Mouse (Mus musculus) left cerebral cortex, adult 2 months (tissue): ENCODE results near the gene Wscd2. TPM values are rescaled to one million over a fixed set of nuclear protein-coding genes. Genes with fewer than 3 reads are reported as not detected.

ENCODE experiments used
- DNase-seq, 2 experiments: peaks; one replicate each; pipeline ENCODE4 v3.0.0; 2021 to 2022; ENCODE audit warnings: low spot score in 2 of 2, mixed read lengths in 1 of 2; ENCODE audit errors: extremely low spot score in 1 of 2
- H3K27ac ChIP-seq: fragments of 200-600 bp; 2 replicates; pipeline ENCODE4 v1.8.1; 2022
- H3K4me3 ChIP-seq: fragments of 200-600 bp; 2 replicates; pipeline ENCODE4 v1.8.1; 2022
- CTCF ChIP-seq: fragments of 200-600 bp; IDR thresholded peaks from 2 replicates; pipeline ENCODE4 v1.8.1; 2022; ENCODE audit warnings: antibody characterized with exemption, mild to moderate bottlenecking, moderate library complexity
- intact Hi-C: fragments of 180-260 bp; cut with DNase I; formaldehyde crosslinking; loops from one replicate; pipeline ENCODE4 v1.15.1; 2025
- total RNA-seq, 2 experiments: library from RNA; stranded (reverse); gene quantifications; 2 replicates each; pipeline ENCODE4 v1.2.3; 2021

Wscd2 gene
- total RNA-seq, 2 experiments from 2014 or later: 54.5 to 65.7 TPM

DNA sequence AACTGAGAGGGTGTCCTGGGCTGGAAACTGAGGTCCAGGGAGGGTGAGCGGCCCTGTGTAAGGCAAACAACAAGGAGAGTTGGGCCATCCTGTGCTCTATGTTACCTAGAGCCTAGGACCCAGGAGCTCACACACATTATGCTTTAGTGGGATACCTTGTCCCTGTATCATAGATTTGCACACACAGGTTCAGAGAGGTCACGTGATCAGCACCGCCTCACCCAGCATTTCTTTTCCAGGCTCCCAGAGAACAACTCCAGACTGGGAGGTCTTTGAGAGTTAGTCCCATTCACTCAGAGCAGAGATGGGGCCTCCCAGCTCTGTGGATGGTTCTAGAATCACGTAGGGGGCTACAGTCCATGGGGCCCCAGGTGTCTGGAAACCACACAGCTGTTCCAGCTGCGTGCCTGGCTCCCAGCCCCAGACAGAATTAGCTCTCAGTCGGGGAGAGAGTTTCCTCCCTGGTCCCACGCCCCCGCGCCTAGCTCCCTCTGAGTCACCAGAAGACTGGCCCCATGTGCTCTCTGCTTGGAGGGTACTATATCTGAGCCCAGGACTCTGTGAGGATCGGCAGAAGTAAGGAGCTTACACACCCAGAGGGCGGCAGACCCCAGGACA, 137.8 kb downstream of the Wscd2 start:
- no peak for TF ChIP-seq CTCF
- H3K4me3 ChIP-seq: no peak overlapping the region
- intact Hi-C loops: no loop called here
- DNase-seq: peak; percentile 49 to 60
- H3K27ac ChIP-seq: no peak overlapping the region

DNA sequence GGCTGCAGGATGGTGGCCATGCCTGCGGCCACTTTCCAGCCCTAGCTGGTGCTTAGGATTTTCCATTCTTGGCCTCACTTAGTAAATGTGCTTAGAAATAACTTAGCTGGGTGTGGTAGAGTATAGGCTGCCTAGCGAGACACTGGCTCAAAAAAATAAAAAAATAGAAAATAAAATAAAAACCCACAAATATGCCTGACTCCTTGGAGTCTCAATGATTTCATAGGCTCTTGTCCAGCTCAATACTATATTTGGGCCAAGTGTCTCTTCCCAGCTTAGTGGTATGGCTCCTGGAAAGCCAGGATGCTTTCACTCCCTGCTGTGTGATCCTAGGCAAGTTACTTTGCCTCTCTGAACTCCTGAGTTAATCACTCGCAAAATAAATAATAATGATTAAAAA, 139.1 kb downstream of the Wscd2 start:
- Histone ChIP-seq H3K27ac (no peak overlapping the region), H3K4me3 (no peak overlapping the region)
- no peak for TF ChIP-seq CTCF
- DNase-seq: no peak
- intact Hi-C loops: no loop called here

DNA sequence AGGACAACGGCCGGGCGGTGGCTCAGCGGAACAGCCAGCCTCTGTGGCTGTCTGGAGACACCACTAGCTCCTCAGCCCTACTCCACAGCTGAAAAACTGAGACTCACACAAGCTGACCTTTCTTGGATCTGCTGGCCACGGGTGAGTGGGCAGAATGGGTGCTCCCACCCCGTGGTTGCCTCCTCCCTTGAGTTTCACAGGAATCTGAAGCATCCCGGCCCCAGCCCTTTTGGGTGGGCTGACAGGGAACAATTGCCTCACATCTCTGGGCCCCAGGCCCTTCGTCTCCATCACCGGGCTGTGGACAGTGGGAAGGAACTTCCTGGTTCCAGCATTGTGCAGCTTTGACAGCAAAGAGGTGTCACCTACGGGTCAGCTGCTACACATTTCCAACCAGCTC, 140.0 kb downstream of the Wscd2 start:
- no peak overlapping the region for H3K27ac ChIP-seq
- TF ChIP-seq CTCF: no peak
- intact Hi-C loops: no loop called here
- H3K4me3 ChIP-seq: no peak overlapping the region
- DNase-seq: no peak

DNA sequence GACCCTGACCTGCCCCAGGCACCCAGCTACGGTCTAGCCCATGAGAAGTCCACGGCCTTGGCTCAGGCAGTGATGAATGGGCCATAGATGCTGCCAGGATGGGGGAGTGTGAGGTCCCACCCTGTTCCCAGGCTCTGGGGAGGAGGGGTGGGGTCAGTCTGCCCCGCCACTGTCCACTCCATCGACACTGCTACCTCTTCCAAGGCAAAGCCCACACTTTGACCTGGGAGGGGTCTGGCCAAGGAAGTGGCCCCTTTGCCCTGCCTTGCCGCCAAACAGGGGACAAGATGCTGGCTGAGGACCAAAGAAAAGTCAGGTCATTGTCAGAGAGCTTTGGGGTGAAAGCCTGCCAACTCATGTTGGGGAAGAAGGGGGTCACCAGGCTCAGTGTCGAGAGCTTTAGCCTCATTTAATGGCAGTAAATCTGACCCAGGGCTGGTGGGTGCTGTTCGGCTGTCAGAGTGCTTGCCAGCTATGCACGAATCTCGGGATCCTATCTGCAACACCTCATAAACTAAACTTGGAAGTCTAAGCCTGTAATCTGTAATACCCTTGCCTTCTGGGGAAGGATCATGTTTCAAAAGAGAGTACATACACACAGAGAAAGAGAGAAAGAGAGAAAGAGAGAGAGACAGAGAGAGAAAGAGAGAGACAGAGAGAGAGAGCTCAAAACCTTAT, 143.0 kb downstream of the Wscd2 start:
- no peak overlapping the region for H3K4me3 ChIP-seq
- TF ChIP-seq CTCF: no peak
- H3K27ac ChIP-seq: peak overlapping the region; percentile 28
- intact Hi-C loops: no loop called here
- no peak for DNase-seq

DNA sequence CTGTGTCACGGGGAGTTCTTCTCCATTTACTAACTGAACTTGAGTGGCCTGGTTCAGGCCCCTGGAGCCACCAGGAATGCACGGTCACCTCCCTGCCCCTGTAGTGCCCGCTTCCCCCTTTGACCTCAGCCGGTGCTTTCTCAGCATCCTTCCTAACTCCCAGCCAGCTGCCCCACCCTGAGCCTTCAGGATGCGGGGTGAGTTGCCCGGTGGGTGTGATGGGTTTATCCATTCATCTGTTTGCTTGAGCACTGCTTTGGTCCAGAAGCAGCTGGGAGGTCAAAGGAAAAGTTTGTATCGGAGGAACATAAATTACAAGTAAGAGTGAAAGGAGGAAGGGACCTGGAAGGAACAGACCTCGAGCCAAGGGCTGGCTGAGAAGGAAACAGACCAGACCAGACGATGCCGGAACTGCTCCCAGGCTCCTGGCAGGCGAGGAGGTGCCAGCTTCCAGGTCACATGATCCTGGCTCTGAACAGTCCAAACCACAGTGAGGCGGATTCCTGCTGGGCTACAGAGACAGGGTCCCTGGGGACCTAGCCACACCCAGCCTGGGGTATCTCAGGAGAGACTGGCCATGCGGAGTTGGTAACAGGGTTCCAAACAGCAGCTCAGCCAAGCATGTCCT, 144.0 kb downstream of the Wscd2 start:
- intact Hi-C loops: no loop called here
- TF ChIP-seq CTCF: no peak
- Histone ChIP-seq H3K4me3 (no peak overlapping the region), H3K27ac (peak overlapping the region; percentile 28; the same call in 1 of the 2 replicates)
- DNase-seq: peak; percentile 31 to 45

DNA sequence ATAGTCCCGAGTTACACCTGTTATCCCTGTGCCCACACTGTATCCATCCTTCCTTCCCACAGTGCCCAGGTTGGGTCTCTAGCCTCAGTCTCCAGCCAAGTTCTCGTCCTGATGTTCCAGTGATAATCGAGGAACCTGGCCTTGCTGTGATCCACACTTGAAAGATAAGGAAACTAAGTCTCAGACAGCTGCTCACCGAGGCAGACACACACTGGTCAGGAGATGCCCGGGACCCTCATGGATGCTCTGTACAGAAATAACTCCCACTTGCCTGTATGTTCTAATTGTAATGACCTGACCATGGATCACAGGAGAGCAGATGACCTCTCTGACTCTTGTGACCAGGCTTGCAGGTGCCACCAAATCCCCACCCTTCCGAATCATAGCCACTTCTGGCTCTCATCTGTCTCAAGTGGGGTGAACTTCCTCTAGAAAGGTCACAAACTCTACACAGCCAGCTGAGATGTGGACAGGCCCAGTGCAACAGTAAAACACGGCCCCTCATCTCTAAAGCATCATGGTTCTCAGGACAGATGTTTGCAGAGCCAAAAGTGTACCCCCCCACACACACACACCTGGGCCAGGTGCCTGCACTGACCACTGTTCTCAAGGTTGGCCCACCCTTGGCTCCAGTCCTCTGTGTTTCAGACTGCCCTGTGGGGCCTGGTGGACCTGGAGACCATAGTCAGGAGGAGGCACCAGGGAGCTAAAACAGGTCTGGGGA, 144.9 kb downstream of the Wscd2 start:
- Histone ChIP-seq H3K27ac (no peak overlapping the region), H3K4me3 (no peak overlapping the region)
- no peak for TF ChIP-seq CTCF
- DNase-seq: no peak
- intact Hi-C loops: no loop called here

DNA sequence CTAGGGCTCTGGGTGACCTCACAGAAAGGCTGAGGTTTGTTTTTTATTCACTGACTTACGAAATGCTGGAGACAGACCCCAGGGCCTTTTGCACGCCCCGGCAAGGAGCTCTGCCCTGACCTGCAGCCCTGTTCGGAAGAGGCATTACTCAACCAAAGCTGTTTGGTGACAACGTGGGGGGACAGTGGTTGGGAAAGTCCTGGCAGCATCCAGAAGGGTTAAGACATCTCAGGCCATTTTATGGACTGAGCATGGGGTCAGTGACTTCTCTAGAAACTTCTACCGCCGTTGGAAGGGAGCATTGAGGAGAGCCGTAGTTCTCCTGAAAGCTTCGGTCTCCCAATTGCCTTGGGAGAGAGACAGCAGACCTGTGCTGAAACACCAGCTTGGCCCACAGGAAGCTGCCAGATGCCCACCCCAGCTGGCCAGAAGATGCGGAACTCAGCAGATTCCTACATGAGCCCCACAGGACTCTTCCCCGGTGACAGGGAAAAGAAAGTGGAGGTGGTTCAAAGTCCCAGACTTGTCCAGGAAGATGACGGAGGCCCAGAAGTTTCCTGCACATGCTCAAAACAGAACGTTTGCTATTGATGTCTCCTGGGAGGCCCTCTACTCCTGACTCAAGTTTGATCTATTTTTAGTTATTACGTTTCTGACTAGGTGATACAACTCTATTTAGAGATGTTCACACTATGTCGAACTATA, 145.9 kb downstream of the Wscd2 start:
- no peak for TF ChIP-seq CTCF
- no peak for DNase-seq
- intact Hi-C loops: no loop called here
- H3K27ac ChIP-seq: no peak overlapping the region
- H3K4me3 ChIP-seq: no peak overlapping the region

DNA sequence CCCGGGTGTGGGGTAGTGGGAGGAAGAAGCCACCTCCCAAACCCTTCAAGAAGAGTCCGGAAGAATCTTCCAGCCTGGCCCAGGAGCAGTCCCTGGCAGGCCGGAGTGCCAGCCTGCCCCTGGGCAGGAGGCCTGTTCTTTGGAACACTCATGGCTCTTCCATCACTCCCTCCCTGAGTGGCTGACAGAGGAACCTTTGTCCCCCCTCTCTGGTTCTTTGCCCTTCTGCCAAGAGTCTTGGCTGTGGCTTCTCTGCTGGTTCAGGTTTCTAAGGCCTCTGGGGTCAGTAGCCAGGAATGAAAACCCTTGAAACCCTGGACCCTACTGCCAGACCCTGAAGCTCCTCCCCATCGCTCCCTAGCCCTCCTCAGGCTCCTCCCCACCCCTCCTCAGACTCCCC, 147.5 kb downstream of the Wscd2 start:
- intact Hi-C loops: no loop called here
- no peak overlapping the region for H3K27ac ChIP-seq
- H3K4me3 ChIP-seq: no peak overlapping the region
- no peak for TF ChIP-seq CTCF
- DNase-seq: no peak

DNA sequence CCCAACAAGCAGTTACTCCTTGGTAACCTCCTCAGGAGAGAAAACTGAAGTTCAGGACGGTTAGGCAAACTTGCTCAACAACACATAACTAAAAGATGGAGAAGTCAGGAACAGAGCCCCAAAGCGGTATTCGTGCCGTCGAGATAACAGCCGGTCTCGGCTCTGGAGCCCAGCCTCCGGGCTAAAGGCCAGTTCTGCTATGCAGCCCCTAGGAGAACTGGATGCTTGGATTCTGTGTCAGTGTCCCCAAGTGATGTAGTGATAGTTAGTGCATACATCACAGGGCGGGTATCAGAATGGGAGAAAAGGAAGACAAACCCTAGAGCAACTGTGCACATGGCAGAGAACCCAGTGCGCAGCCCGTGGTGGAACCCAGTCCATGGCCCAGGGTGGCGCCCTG, 147.9 kb downstream of the Wscd2 start:
- no peak for TF ChIP-seq CTCF

DNA sequence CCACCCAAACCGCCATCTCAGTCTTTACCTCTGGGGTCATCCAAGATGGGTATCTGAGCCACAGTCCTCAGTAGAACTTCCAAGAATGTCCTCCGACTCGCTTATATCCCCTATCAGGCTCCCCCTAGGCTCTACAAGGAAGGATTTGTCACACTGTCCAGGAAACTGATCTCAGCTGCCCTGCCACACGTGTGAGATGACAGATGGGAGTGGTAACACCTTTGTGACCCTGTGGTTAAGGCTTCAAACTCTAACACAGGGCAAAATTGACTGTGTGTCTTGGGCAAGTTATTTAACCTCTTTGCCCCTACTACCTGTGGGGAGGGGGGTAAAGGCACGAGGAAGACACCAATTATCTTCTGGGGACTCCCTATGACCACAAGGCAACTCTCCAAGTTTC, 149.0 kb downstream of the Wscd2 start:
- intact Hi-C loops: no loop called here
- TF ChIP-seq CTCF: no peak
- no peak overlapping the region for H3K4me3 ChIP-seq
- DNase-seq: no peak
- no peak overlapping the region for H3K27ac ChIP-seq

More for the DNA sequence above, 147.9 kb downstream of the Wscd2 start:
- DNase-seq: no peak
- Histone ChIP-seq H3K4me3 (no peak overlapping the region), H3K27ac (no peak overlapping the region)
- intact Hi-C loops: no loop called here

Other genes with a start within 250 kb of the Wscd2 start
- gene Sgsm1, start 179.5 kb upstream of the Wscd2 start, total RNA-seq: 100 to 1,000 TPM; 175 to 185 TPM
- gene Aym1, start 133.0 kb upstream of the Wscd2 start, total RNA-seq: not detected
- 1 to 10 TPM; 2.9 to 4.7 TPM for gene Cmklr1, start 160.1 kb downstream of the Wscd2 start, total RNA-seq
- not detected for gene 1700069L16Rik, start 234.4 kb downstream of the Wscd2 start, total RNA-seq
- gene Ficd, start 245.5 kb downstream of the Wscd2 start, total RNA-seq: 10 to 100 TPM; 11.1 to 11.3 TPM